Mouse (Mus musculus) spleen, adult 2 months (tissue): ENCODE measurements around the gene Gmeb1.

Experiments used
- CTCF ChIP-seq: fragments of 200-500 bp; IDR thresholded peaks from 2 replicates; pipeline ENCODE4 v1.5.1; 2011; ENCODE audit warnings: mild to moderate bottlenecking, inconsistent platforms; ENCODE audit not compliant: insufficient read depth, insufficient read length, insufficient replicate concordance; ENCODE audit errors: extremely low read depth
- POLR2A ChIP-seq: fragments of 200-500 bp; IDR thresholded peaks from 2 replicates; pipeline ENCODE4 v1.6.1; 2011; ENCODE audit warnings: low read depth, low read length, inconsistent platforms

DNA sequence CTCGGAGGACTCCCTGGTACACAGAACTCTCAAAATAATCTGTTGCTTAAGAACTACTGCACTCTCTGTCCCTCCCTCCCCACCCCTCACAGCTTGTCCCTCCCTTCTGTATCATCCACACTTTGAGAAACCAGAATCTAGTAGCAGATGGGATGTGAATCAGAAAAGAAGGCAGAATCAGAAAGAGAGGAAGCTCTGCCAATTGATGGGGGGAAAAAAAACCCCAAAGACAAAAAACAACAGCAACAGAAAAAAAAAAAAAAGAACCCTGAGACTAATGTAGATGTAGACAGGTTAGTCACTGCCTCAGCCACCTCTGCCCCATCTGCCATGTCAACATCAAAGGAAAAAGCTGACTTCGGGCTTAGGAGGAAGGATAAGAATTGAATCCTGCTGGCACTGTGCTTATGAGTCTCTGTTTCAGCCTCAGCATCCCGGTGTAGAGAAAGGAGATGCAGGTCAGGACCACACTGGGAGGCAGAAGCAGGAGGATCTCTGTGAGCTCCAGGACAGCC is 5.5 kb upstream of the Gmeb1 start:
- TF ChIP-seq CTCF (no peak), POLR2A (no peak)
